Mouse (Mus musculus) lung, postnatal 0 days (tissue): ENCODE measurements around the gene Hoxb9.

Source experiments
- CTCF ChIP-seq: IDR thresholded peaks from 2 replicates; pipeline ENCODE4 v1.5.1; 2016; ENCODE audit warnings: antibody characterized with exemption, mild to moderate bottlenecking
- EP300 ChIP-seq: IDR thresholded peaks from 2 replicates; pipeline ENCODE4 v1.6.1; 2016; ENCODE audit warnings: antibody characterized with exemption, mild to moderate bottlenecking, control low read depth

GRCm38 (mm10) chr11:96240211-96240610, 31.0 kb upstream of the Hoxb9 start:
- TF ChIP-seq EP300 (no peak), CTCF (peak; percentile 81)
